8 mouse cellular contexts compared by ENCODE assay signal in the genomic region with DNA sequence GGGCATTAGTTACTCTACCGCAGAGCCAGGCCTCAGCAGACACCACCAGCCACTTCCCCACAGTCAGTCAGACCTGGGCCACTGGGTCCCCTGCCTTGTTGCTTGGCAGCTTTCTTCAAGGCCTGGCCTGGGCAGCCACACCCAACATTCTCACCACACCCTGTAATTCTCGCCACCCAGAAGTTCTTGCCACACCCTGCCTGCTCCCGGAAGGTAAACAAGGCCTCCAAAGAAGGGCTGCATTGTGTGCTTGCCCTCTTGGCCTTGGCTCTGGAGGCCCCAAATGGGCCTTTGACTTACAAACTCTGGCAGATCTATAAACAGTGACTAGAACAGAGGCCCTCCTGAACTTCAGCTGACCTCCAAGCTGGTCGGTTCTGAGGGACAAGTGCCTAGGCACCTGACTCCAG.
A peak's percentile ranks its signal among the peaks of the same experiment; 100 is the strongest.
DNase-seq lines count a peak whose midpoint lies in the region; ATAC-seq and TF ChIP-seq lines count a peak whose summit lies in the region.

No protein-coding gene starts in this region.

- H3K9me3 ChIP-seq in intestine, embryonic 16.5 days (ENCODE audit: control insufficient read depth, low read length) = no peaks in the 10 kb centered on the region

- TF ChIP-seq CTCF in lung, adult 2 months (IDR thresholded peaks at IDR 0.05; ENCODE audit: insufficient read depth, low read length) = no peak

- 0 out of 2 replicates have a peak, but pooled peaks have one; percentile 23 for TF ChIP-seq POLR2A in lung, adult 2 months (IDR thresholded peaks at IDR 0.05; ENCODE audit: borderline replicate concordance, extremely low read depth, low read depth, low read length)

- H3K4me3 ChIP-seq in intestine, embryonic 16.5 days (ENCODE audit: low read length) = no peak overlapping the region
- no peak overlapping the region for H3K4me3 ChIP-seq in lung, adult 2 months (replicated peaks; ENCODE audit: extremely low read depth, low read depth, low read length)

- H3K27ac ChIP-seq in intestine, embryonic 16.5 days (ENCODE audit: low read length) = peak overlapping the region; percentile 90

- peak overlapping the region; percentile 28; the same call in 1 of the 2 replicates for H3K4me2 ChIP-seq in intestine, embryonic 16.5 days (ENCODE audit: low read depth, low read length)

- H3K27me3 ChIP-seq in intestine, embryonic 16.5 days (replicated peaks; ENCODE audit: control insufficient read depth, insufficient read depth, low read length) = no peaks in the 10 kb centered on the region
- no peaks in the 10 kb centered on the region for H3K27me3 ChIP-seq in splenic B cell, adult 2 months (ENCODE audit: control insufficient read depth, insufficient read depth, low read length, poor library complexity, severe bottlenecking)

- peak; percentile 80 for ATAC-seq in intestine, embryonic 16.5 days

- peak overlapping the region; percentile 21; the same call in 1 of the 2 replicates for H3K9ac ChIP-seq in intestine, embryonic 16.5 days (ENCODE audit: low read depth, low read length)

- peaks cover 41% of the 10 kb centered on the region for H3K4me1 ChIP-seq in intestine, embryonic 16.5 days (ENCODE audit: control insufficient read depth, insufficient read depth, low read length)
- peaks cover 22% of the 10 kb centered on the region for H3K4me1 ChIP-seq in lung, adult 2 months (ENCODE audit: control insufficient read depth, insufficient read depth, low read length)

- DNase-seq in kidney, adult 11 months = peak; percentile 58
- no peak for DNase-seq in kidney, postnatal 10 days
- peak; percentile 70 for DNase-seq in c-Kit-positive CD71-positive TER-119-positive erythroid progenitor cells, embryonic 14.5 days (ENCODE audit: low spot score)
- DNase-seq in lung, adult 2 months = peak; percentile 57
- DNase-seq in splenic B cell, adult 2 months (ENCODE audit: low read depth, low spot score) = peak; percentile 71
- DNase-seq in cerebellum, adult 9-11 months = no peak
- no peak for DNase-seq in frontal cortex, postnatal 36 days (ENCODE audit: low spot score in 2 of 2)

- no peaks in the 10 kb centered on the region for H3K36me3 ChIP-seq in intestine, embryonic 16.5 days (ENCODE audit: control insufficient read depth, insufficient read depth, low read length)
- H3K36me3 ChIP-seq in splenic B cell, adult 2 months (ENCODE audit: control insufficient read depth, insufficient read depth, low read length, poor library complexity, severe bottlenecking) = no peaks in the 10 kb centered on the region

- 34% methylated on average over 4 of the region's 4 CpGs for WGBS in intestine, embryonic 16.5 days
- 22% methylated on average over 4 of the region's 4 CpGs for WGBS in lung, adult 2 months

Comparison
In these comparisons a context has a peak if more than half of its experiments do, and no peak if none do; other contexts are left out.
1. DNase-seq: peak in kidney, adult 11 months (single experiment), c-Kit-positive CD71-positive TER-119-positive erythroid progenitor cells, embryonic 14.5 days (single experiment), lung, adult 2 months (single experiment) and splenic B cell, adult 2 months (single experiment); none in kidney, postnatal 10 days (single experiment), cerebellum, adult 9-11 months (single experiment) and frontal cortex, postnatal 36 days (0 of 2).